Mouse (Mus musculus) heart, embryonic 10.5 days (tissue): Measurements from ENCODE around the gene Prkd2. TPM values are rescaled to one million over a fixed set of nuclear protein-coding genes. Genes with fewer than 3 reads are reported as not detected.
A peak's percentile ranks its signal among the peaks of the same experiment; 100 is the strongest.

Source experiments
- DNase-seq: peaks from one replicate; pipeline ENCODE4 v3.0.0-alpha.2; 2017; ENCODE audit warnings: low spot score
- H3K27ac ChIP-seq: fragments of 300-500 bp; sonication (generic); 2 replicates; pipeline ENCODE4 v1.5.1; 2016; ENCODE audit warnings: mild to moderate bottlenecking
- H3K27me3 ChIP-seq: fragments of 300-500 bp; sonication (generic); 2 replicates; pipeline ENCODE4 v1.6.1; 2016; ENCODE audit warnings: mild to moderate bottlenecking; ENCODE audit not compliant: poor library complexity, insufficient read depth, severe bottlenecking
- H3K36me3 ChIP-seq: fragments of 300-500 bp; sonication (generic); 2 replicates; pipeline ENCODE4 v1.6.1; 2016; ENCODE audit warnings: mild to moderate bottlenecking, moderate library complexity
- H3K4me1 ChIP-seq: fragments of 300-500 bp; sonication (generic); 2 replicates; pipeline ENCODE4 v1.6.1; 2016; ENCODE audit warnings: mild to moderate bottlenecking
- H3K4me3 ChIP-seq: fragments of 300-500 bp; sonication (generic); 2 replicates; pipeline ENCODE4 v1.5.1; 2016; ENCODE audit warnings: mild to moderate bottlenecking, moderate library complexity
- H3K9me3 ChIP-seq: fragments of 300-500 bp; sonication (generic); 2 replicates; pipeline ENCODE4 v1.6.1; 2016; ENCODE audit warnings: mild to moderate bottlenecking, moderate library complexity
- WGBS: fragments of 180-500 bp; shearing (Covaris S2); methylation state at CpG from one replicate; pipeline ENCODE4 v1.1.7; 2016; 5-methylcytosine and 5-hydroxymethylcytosine counted together
- polyA plus RNA-seq: library from polyadenylated mRNA; unstranded; fragments of >200 nt; fragmentation: Nextera tagmentation; extraction: Ambion mirVana; gene quantifications from 2 replicates; pipeline ENCODE4 v1.2.1, GENCODE M21; 2016

Prkd2 gene
- polyA plus RNA-seq, 1 experiment from 2014 or later, result 8.9 TPM

GRCm38 (mm10) chr7:16838804-16839426 is 3.8 kb upstream of the Prkd2 start:
- no peak for DNase-seq
- Histone ChIP-seq H3K36me3 (peaks cover 67% of the 10 kb centered on the region), H3K27ac (no peak overlapping the region), H3K27me3 (no peaks in the 10 kb centered on the region), H3K4me1 (peaks cover 25% of the 10 kb centered on the region), H3K9me3 (no peaks in the 10 kb centered on the region), H3K4me3 (no peak overlapping the region)
- 79% methylated on average over 6 of the region's 6 CpGs for WGBS

- no peaks in the 10 kb centered on the region for H3K9me3 ChIP-seq
- WGBS, result 94% methylated on average over 12 of the region's 12 CpGs
- peaks cover 60% of the 10 kb centered on the region for H3K36me3 ChIP-seq
- DNase-seq, result no peak
- H3K27ac ChIP-seq, result no peak overlapping the region
- no peak overlapping the region for H3K4me3 ChIP-seq
- H3K4me1 ChIP-seq, result peaks cover 30% of the 10 kb centered on the region
- 0 out of 2 replicates have a peak, but pooled peaks cover 3% of the 10 kb centered on the region for H3K27me3 ChIP-seq
These were observed 3.1 kb upstream of the Prkd2 start for GRCm38 (mm10) chr7:16839427-16840108.

- peaks cover 34% of the 10 kb centered on the region for H3K4me1 ChIP-seq
- peaks cover 55% of the 10 kb centered on the region for H3K36me3 ChIP-seq
- WGBS, result 81% methylated on average over 2 of the region's 2 CpGs
- H3K9me3 ChIP-seq, result no peaks in the 10 kb centered on the region
- no peak overlapping the region for H3K27ac ChIP-seq
- H3K4me3 ChIP-seq, result no peak overlapping the region
- H3K27me3 ChIP-seq, result 0 out of 2 replicates have a peak, but pooled peaks cover 3% of the 10 kb centered on the region
- DNase-seq, result no peak
These were observed 2.6 kb upstream of the Prkd2 start for GRCm38 (mm10) chr7:16840109-16840491.

- H3K36me3 ChIP-seq, result peaks cover 59% of the 10 kb centered on the region
- no peaks in the 10 kb centered on the region for H3K9me3 ChIP-seq
- no peak for DNase-seq
- peaks cover 43% of the 10 kb centered on the region for H3K4me1 ChIP-seq
- H3K27ac ChIP-seq, result no peak overlapping the region
- 81% methylated on average over 4 of the region's 4 CpGs for WGBS
- H3K27me3 ChIP-seq, result 0 out of 2 replicates have a peak, but pooled peaks cover 3% of the 10 kb centered on the region
- H3K4me3 ChIP-seq, result no peak overlapping the region
These were observed 1.6 kb upstream of the Prkd2 start for GRCm38 (mm10) chr7:16841078-16841477.

- no peak for DNase-seq
- peak overlapping the region; percentile 73 for H3K4me3 ChIP-seq
- peaks cover 44% of the 10 kb centered on the region for H3K4me1 ChIP-seq
- 0 out of 2 replicates have a peak, but pooled peaks cover 3% of the 10 kb centered on the region for H3K27me3 ChIP-seq
- no peaks in the 10 kb centered on the region for H3K9me3 ChIP-seq
- H3K27ac ChIP-seq, result peak overlapping the region; percentile 86
- 40% methylated on average over 11 of the region's 11 CpGs for whole genome bisulfite sequencing
- peaks cover 55% of the 10 kb centered on the region for H3K36me3 ChIP-seq
These were observed 841 bp upstream of the Prkd2 start for GRCm38 (mm10) chr7:16841561-16842560.

- Histone ChIP-seq H3K36me3 (peaks cover 50% of the 10 kb centered on the region), H3K27ac (peak overlapping the region; percentile 86), H3K4me3 (peak overlapping the region; percentile 73), H3K9me3 (no peaks in the 10 kb centered on the region), H3K27me3 (0 out of 2 replicates have a peak, but pooled peaks cover 3% of the 10 kb centered on the region), H3K4me1 (peaks cover 44% of the 10 kb centered on the region)
- WGBS, result 3% methylated on average over 33 of the region's 33 CpGs
- DNase-seq, result no peak
These were observed 904 bp downstream of the Prkd2 start for GRCm38 (mm10) chr7:16843441-16844171.

- Histone ChIP-seq H3K27ac (peak overlapping the region; percentile 79), H3K9me3 (no peaks in the 10 kb centered on the region), H3K4me3 (peak overlapping the region; percentile 73), H3K27me3 (0 out of 2 replicates have a peak, but pooled peaks cover 3% of the 10 kb centered on the region), H3K4me1 (peaks cover 44% of the 10 kb centered on the region), H3K36me3 (peaks cover 50% of the 10 kb centered on the region)
- WGBS, result 48% methylated on average over 3 of the region's 3 CpGs
- no peak for DNase-seq
These were observed 2.0 kb downstream of the Prkd2 start for GRCm38 (mm10) chr7:16844696-16845071.

- DNase-seq, result no peak
- H3K36me3 ChIP-seq, result peaks cover 50% of the 10 kb centered on the region
- H3K27ac ChIP-seq, result peak overlapping the region; percentile 79
- 33% methylated on average over 14 of the region's 14 CpGs for WGBS
- H3K27me3 ChIP-seq, result 0 out of 2 replicates have a peak, but pooled peaks cover 3% of the 10 kb centered on the region
- no peaks in the 10 kb centered on the region for H3K9me3 ChIP-seq
- peaks cover 44% of the 10 kb centered on the region for H3K4me1 ChIP-seq
- peak overlapping the region; percentile 73 for H3K4me3 ChIP-seq
These were observed 2.5 kb downstream of the Prkd2 start for GRCm38 (mm10) chr7:16845072-16845819.

- Histone ChIP-seq H3K4me3 (peak overlapping the region; percentile 73), H3K9me3 (no peaks in the 10 kb centered on the region), H3K27ac (peak overlapping the region; percentile 79; the same call in 1 of the 2 replicates), H3K4me1 (peaks cover 44% of the 10 kb centered on the region), H3K36me3 (peaks cover 50% of the 10 kb centered on the region), H3K27me3 (0 out of 2 replicates have a peak, but pooled peaks cover 3% of the 10 kb centered on the region)
- no peak for DNase-seq
- 28% methylated on average over 10 of the region's 10 CpGs for WGBS
These were observed 3.1 kb downstream of the Prkd2 start for GRCm38 (mm10) chr7:16845820-16846167.

GRCm38 (mm10) chr7:16846775-16847174 is 4.1 kb downstream of the Prkd2 start:
- H3K4me3 ChIP-seq, result no peak overlapping the region
- no peaks in the 10 kb centered on the region for H3K9me3 ChIP-seq
- WGBS, result 89% methylated on average over 5 of the region's 5 CpGs
- H3K36me3 ChIP-seq, result peaks cover 48% of the 10 kb centered on the region
- H3K27ac ChIP-seq, result no peak overlapping the region
- H3K4me1 ChIP-seq, result peaks cover 34% of the 10 kb centered on the region
- 0 out of 2 replicates have a peak, but pooled peaks cover 3% of the 10 kb centered on the region for H3K27me3 ChIP-seq
- no peak for DNase-seq

- Histone ChIP-seq H3K4me3 (no peak overlapping the region), H3K4me1 (peaks cover 27% of the 10 kb centered on the region), H3K27me3 (0 out of 2 replicates have a peak, but pooled peaks cover 3% of the 10 kb centered on the region), H3K9me3 (no peaks in the 10 kb centered on the region), H3K27ac (no peak overlapping the region), H3K36me3 (peaks cover 53% of the 10 kb centered on the region)
- 84% methylated on average over 19 of the region's 19 CpGs for WGBS
- no peak for DNase-seq
These were observed 4.8 kb downstream of the Prkd2 start for GRCm38 (mm10) chr7:16847507-16847906.
